Mouse (Mus musculus) midbrain, embryonic 12.5 days (tissue): ENCODE measurements around the gene Adra2b. TPM values are rescaled to one million over a fixed set of nuclear protein-coding genes. Genes with fewer than 3 reads are reported as not detected.

Source experiments
- ATAC-seq: fragments of 200-750 bp; cut with Nextera tagmentation; 2 replicates; pipeline ENCODE4 v1.8.0; 2017; ENCODE audit warnings: low read depth, moderate TSS enrichment, moderate library complexity; ENCODE audit not compliant: low FRiP score
- H3K27ac ChIP-seq: fragments of 300-500 bp; sonication (generic); replicated peaks from 2 replicates; pipeline ENCODE4 v1.5.1; 2016; ENCODE audit warnings: mild to moderate bottlenecking
- H3K27me3 ChIP-seq: fragments of 300-500 bp; sonication (generic); 2 replicates; pipeline ENCODE4 v1.6.1; 2016; ENCODE audit warnings: mild to moderate bottlenecking
- H3K36me3 ChIP-seq: fragments of 300-500 bp; sonication (generic); 2 replicates; pipeline ENCODE4 v1.6.1; 2016
- H3K4me1 ChIP-seq: fragments of 300-500 bp; sonication (generic); 2 replicates; pipeline ENCODE4 v1.6.1; 2016
- H3K4me2 ChIP-seq: fragments of 300-500 bp; sonication (generic); replicated peaks from 2 replicates; pipeline ENCODE4 v1.6.1; 2016; ENCODE audit warnings: mild to moderate bottlenecking, moderate library complexity
- H3K4me3 ChIP-seq: fragments of 300-500 bp; sonication (generic); 2 replicates; pipeline ENCODE4 v1.5.1; 2016; ENCODE audit warnings: mild to moderate bottlenecking
- H3K9ac ChIP-seq: fragments of 300-500 bp; sonication (generic); replicated peaks from 2 replicates; pipeline ENCODE4 v1.6.1; 2016; ENCODE audit warnings: mild to moderate bottlenecking, moderate library complexity
- H3K9me3 ChIP-seq: fragments of 300-500 bp; sonication (generic); 2 replicates; pipeline ENCODE4 v1.6.1; 2016; ENCODE audit warnings: mild to moderate bottlenecking
- WGBS: fragments of 180-500 bp; shearing (Covaris S2); methylation state at CpG from one replicate; pipeline ENCODE4 v1.1.7; 2016; 5-methylcytosine and 5-hydroxymethylcytosine counted together
- polyA plus RNA-seq: library from polyadenylated mRNA; unstranded; fragments of >200 nt; fragmentation: Nextera tagmentation; extraction: Ambion mirVana; gene quantifications from 2 replicates; pipeline ENCODE4 v1.2.1, GENCODE M21; 2016

The Adra2b gene
- polyA plus RNA-seq, 1 experiment from 2014 or later: 1.7 TPM

GRCm38 (mm10) chr2:127346334-127346733 lies 16.7 kb upstream of the Adra2b start:
- Histone ChIP-seq H3K4me3 (no peak overlapping the region), H3K27ac (no peak overlapping the region), H3K9ac (no peak overlapping the region), H3K9me3 (no peaks in the 10 kb centered on the region), H3K36me3 (no peaks in the 10 kb centered on the region), H3K4me1 (no peaks in the 10 kb centered on the region), H3K27me3 (0 out of 2 replicates have a peak, but pooled peaks cover 3% of the 10 kb centered on the region), H3K4me2 (no peak overlapping the region)
- ATAC-seq: no peak
- 68% methylated on average over 1 of the region's 1 CpGs for WGBS

- WGBS: 78% methylated on average over 13 of the region's 13 CpGs
- Histone ChIP-seq H3K36me3 (no peaks in the 10 kb centered on the region), H3K4me3 (no peak overlapping the region), H3K27me3 (0 out of 2 replicates have a peak, but pooled peaks cover 3% of the 10 kb centered on the region), H3K4me2 (no peak overlapping the region), H3K9me3 (no peaks in the 10 kb centered on the region), H3K9ac (no peak overlapping the region), H3K27ac (no peak overlapping the region), H3K4me1 (no peaks in the 10 kb centered on the region)
- ATAC-seq: no peak
These were observed 15.6 kb upstream of the Adra2b start for GRCm38 (mm10) chr2:127347147-127347985.

- no peak overlapping the region for H3K9ac ChIP-seq
- H3K36me3 ChIP-seq: no peaks in the 10 kb centered on the region
- no peak overlapping the region for H3K4me2 ChIP-seq
- no peak overlapping the region for H3K27ac ChIP-seq
- no peaks in the 10 kb centered on the region for H3K9me3 ChIP-seq
- ATAC-seq: no peak
- H3K4me3 ChIP-seq: no peak overlapping the region
- peaks cover 18% of the 10 kb centered on the region for H3K27me3 ChIP-seq
- no peaks in the 10 kb centered on the region for H3K4me1 ChIP-seq
- 87% methylated on average over 4 of the region's 4 CpGs for WGBS
These were observed 9.1 kb upstream of the Adra2b start for GRCm38 (mm10) chr2:127353881-127354280.

- Histone ChIP-seq H3K27me3 (peaks cover 89% of the 10 kb centered on the region), H3K9me3 (no peaks in the 10 kb centered on the region), H3K4me3 (peak overlapping the region; percentile 43), H3K27ac (no peak overlapping the region), H3K4me2 (peak overlapping the region; percentile 73), H3K4me1 (peaks cover 15% of the 10 kb centered on the region), H3K36me3 (no peaks in the 10 kb centered on the region), H3K9ac (peak overlapping the region; percentile 17; the same call in 1 of the 2 replicates)
- WGBS: 2% methylated on average over 28 of the region's 28 CpGs
- no peak for ATAC-seq
These were observed 259 bp downstream of the Adra2b start for GRCm38 (mm10) chr2:127363282-127363652.

GRCm38 (mm10) chr2:127363696-127364095 lies 688 bp downstream of the Adra2b start:
- Histone ChIP-seq H3K4me1 (peaks cover 15% of the 10 kb centered on the region), H3K4me2 (peak overlapping the region; percentile 73), H3K27me3 (peaks cover 85% of the 10 kb centered on the region), H3K4me3 (peak overlapping the region; percentile 43), H3K36me3 (no peaks in the 10 kb centered on the region), H3K9me3 (no peaks in the 10 kb centered on the region), H3K27ac (no peak overlapping the region), H3K9ac (no peak overlapping the region)
- 7% methylated on average over 20 of the region's 20 CpGs for WGBS
- no peak for ATAC-seq

GRCm38 (mm10) chr2:127364452-127364851 lies 1.4 kb downstream of the Adra2b start:
- Histone ChIP-seq H3K4me3 (no peak overlapping the region), H3K9me3 (no peaks in the 10 kb centered on the region), H3K4me2 (no peak overlapping the region), H3K4me1 (peaks cover 15% of the 10 kb centered on the region), H3K27ac (no peak overlapping the region), H3K9ac (no peak overlapping the region), H3K36me3 (no peaks in the 10 kb centered on the region), H3K27me3 (peaks cover 84% of the 10 kb centered on the region)
- WGBS: 28% methylated on average over 8 of the region's 8 CpGs
- no peak for ATAC-seq

GRCm38 (mm10) chr2:127367126-127367820 lies 4.3 kb downstream of the Adra2b start:
- no peak overlapping the region for H3K4me2 ChIP-seq
- no peak overlapping the region for H3K9ac ChIP-seq
- H3K9me3 ChIP-seq: no peaks in the 10 kb centered on the region
- H3K4me1 ChIP-seq: peaks cover 15% of the 10 kb centered on the region
- no peak overlapping the region for H3K4me3 ChIP-seq
- H3K27me3 ChIP-seq: peaks cover 60% of the 10 kb centered on the region
- 74% methylated on average over 10 of the region's 10 CpGs for WGBS
- H3K27ac ChIP-seq: no peak overlapping the region
- H3K36me3 ChIP-seq: no peaks in the 10 kb centered on the region
- ATAC-seq: no peak

GRCm38 (mm10) chr2:127369703-127370376 lies 6.8 kb downstream of the Adra2b start:
- no peak overlapping the region for H3K9ac ChIP-seq
- H3K4me2 ChIP-seq: no peak overlapping the region
- H3K27ac ChIP-seq: no peak overlapping the region
- H3K36me3 ChIP-seq: no peaks in the 10 kb centered on the region
- H3K9me3 ChIP-seq: no peaks in the 10 kb centered on the region
- H3K4me3 ChIP-seq: no peak overlapping the region
- H3K4me1 ChIP-seq: no peaks in the 10 kb centered on the region
- H3K27me3 ChIP-seq: peaks cover 35% of the 10 kb centered on the region
- no peak for ATAC-seq
- 74% methylated on average over 5 of the region's 5 CpGs for WGBS

- no peaks in the 10 kb centered on the region for H3K9me3 ChIP-seq
- H3K27me3 ChIP-seq: peaks cover 25% of the 10 kb centered on the region
- H3K4me2 ChIP-seq: no peak overlapping the region
- WGBS: 52% methylated on average over 9 of the region's 9 CpGs
- ATAC-seq: no peak
- H3K4me3 ChIP-seq: no peak overlapping the region
- H3K9ac ChIP-seq: no peak overlapping the region
- H3K36me3 ChIP-seq: no peaks in the 10 kb centered on the region
- no peaks in the 10 kb centered on the region for H3K4me1 ChIP-seq
- no peak overlapping the region for H3K27ac ChIP-seq
These were observed 7.8 kb downstream of the Adra2b start for GRCm38 (mm10) chr2:127370561-127371483.

GRCm38 (mm10) chr2:127371484-127371861 lies 8.5 kb downstream of the Adra2b start:
- H3K4me1 ChIP-seq: no peaks in the 10 kb centered on the region
- H3K4me3 ChIP-seq: no peak overlapping the region
- no peak overlapping the region for H3K9ac ChIP-seq
- WGBS: 90% methylated on average over 1 of the region's 1 CpGs
- H3K9me3 ChIP-seq: no peaks in the 10 kb centered on the region
- H3K27ac ChIP-seq: no peak overlapping the region
- no peaks in the 10 kb centered on the region for H3K36me3 ChIP-seq
- peaks cover 18% of the 10 kb centered on the region for H3K27me3 ChIP-seq
- no peak overlapping the region for H3K4me2 ChIP-seq
- no peak for ATAC-seq

- H3K4me1 ChIP-seq: no peaks in the 10 kb centered on the region
- H3K4me3 ChIP-seq: no peak overlapping the region
- WGBS: 90% methylated on average over 2 of the region's 2 CpGs
These were observed 9.1 kb downstream of the Adra2b start for GRCm38 (mm10) chr2:127372082-127372481.

More at GRCm38 (mm10) chr2:127372082-127372481, 9.1 kb downstream of the Adra2b start:
- no peak for ATAC-seq
- Histone ChIP-seq H3K4me2 (no peak overlapping the region), H3K27me3 (peaks cover 16% of the 10 kb centered on the region), H3K9ac (no peak overlapping the region), H3K36me3 (no peaks in the 10 kb centered on the region), H3K27ac (no peak overlapping the region), H3K9me3 (no peaks in the 10 kb centered on the region)
